ENCODE assay signal across 8 mouse cellular contexts in the genomic region with DNA sequence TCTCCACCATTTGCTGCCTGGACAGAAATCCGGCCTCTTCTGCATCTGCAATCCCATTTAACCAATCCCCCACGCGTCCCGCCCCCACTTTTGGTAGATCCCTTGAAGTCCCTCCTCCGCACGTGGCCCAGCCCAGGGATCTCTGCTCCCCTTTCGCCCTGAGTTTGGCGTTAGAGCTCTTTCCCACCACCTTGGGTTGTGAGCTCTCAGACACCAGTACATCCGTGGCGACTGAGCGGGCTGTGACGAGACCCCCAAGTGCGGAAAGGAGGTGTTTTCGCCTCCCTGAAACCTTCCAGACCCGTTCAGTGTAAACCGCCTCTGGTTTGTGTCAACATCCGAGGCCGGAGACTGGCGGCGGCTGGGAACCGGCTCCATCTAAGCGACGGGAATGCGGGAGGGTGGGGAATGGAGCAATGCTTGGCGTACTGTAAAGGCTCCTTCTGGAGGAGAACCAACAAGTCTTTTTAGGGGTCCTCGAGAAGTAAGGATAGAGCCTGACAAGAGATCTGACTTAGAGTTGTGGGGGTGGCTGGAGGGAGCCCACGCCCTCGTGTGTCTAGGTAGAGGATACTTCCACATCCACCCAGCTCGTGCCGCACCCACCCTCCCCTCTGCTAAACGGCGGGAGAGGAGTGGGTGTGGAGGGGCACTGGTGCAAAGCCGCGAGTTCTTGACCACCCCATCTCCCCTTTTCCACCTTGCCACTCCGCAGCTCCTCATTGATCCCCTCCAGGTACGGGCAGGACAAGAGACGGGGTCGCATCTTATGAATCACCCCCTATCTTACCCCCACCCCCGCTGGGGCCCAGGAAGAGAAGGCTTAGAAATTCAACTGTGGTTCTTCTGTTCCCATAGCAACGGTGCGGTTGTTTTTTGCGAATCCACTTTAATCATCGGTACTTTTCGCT. TPM values are rescaled to one million over a fixed set of nuclear protein-coding genes. Genes with fewer than 3 reads are reported as not detected.
A peak's percentile ranks its signal among the peaks of the same experiment; 100 is the strongest.
DNase-seq lines count a peak whose midpoint lies in the region; ATAC-seq and TF ChIP-seq lines count a peak whose summit lies in the region.

A gene (plus strand): TSS at position 900 of the 911 bp plus-strand sequence.

- TF ChIP-seq CTCF in liver, postnatal 0 days (IDR thresholded peaks at IDR 0.05; ENCODE audit: low read depth): no peak

- no peak for TF ChIP-seq EP300 in liver, postnatal 0 days (IDR thresholded peaks at IDR 0.05; ENCODE audit: low read depth)

- H3K4me2 ChIP-seq in heart, embryonic 15.5 days: peak within 1 kb of the TSS; percentile 74
- H3K4me2 ChIP-seq in liver, postnatal 0 days (ENCODE audit: low read depth, low read length): peak within 1 kb of the TSS; percentile 62

- no peaks in the 10 kb centered on the region for H3K9me3 ChIP-seq in heart, embryonic 15.5 days (replicated peaks)
- H3K9me3 ChIP-seq in liver, postnatal 0 days (ENCODE audit: low read length): no peaks in the 10 kb centered on the region

- no peaks in the 10 kb centered on the region for H3K36me3 ChIP-seq in heart, embryonic 15.5 days
- H3K36me3 ChIP-seq in liver, postnatal 0 days (replicated peaks; ENCODE audit: insufficient read depth, low read length): no peaks in the 10 kb centered on the region

- ATAC-seq in heart, embryonic 15.5 days (replicated peaks; ENCODE audit: insufficient number of reproducible peaks, insufficient read depth, low FRiP score, low read depth): peak; percentile 34
- no peak for ATAC-seq in liver, postnatal 0 days
- no peak for ATAC-seq in granulocyte monocyte progenitor cell, adult 5-6 weeks (replicated peaks; ENCODE audit: poor library complexity, severe bottlenecking)

- peak within 1 kb of the TSS; percentile 48 for H3K4me3 ChIP-seq in heart, embryonic 15.5 days
- H3K4me3 ChIP-seq in liver, postnatal 0 days (ENCODE audit: low read depth, low read length): peak within 1 kb of the TSS; percentile 45

- under 1% methylated on average over 44 of the region's 44 CpGs for WGBS in heart, embryonic 15.5 days
- 2% methylated on average over 43 of the region's 44 CpGs for WGBS in liver, postnatal 0 days (ENCODE audit: insufficient replicate concordance)

- H3K27ac ChIP-seq in heart, embryonic 15.5 days: no peak within 1 kb of the TSS
- no peak within 1 kb of the TSS for H3K27ac ChIP-seq in liver, postnatal 0 days (ENCODE audit: low read depth)

- H3K9ac ChIP-seq in heart, embryonic 15.5 days: peak within 1 kb of the TSS; percentile 24
- H3K9ac ChIP-seq in liver, postnatal 0 days (replicated peaks): 0 out of 2 replicates have a peak within 1 kb of the TSS, but pooled peaks have one; percentile 30

- DNase-seq in thymus, postnatal 14 days: peak; percentile 7
- no peak for DNase-seq in thymus, postnatal 10 days (ENCODE audit: low spot score in 2 of 2)
- peak; percentile 59 for DNase-seq in embryo, embryonic 10 days (ENCODE audit: low spot score)
- DNase-seq in layer of hippocampus, adult 8-10 months (ENCODE audit: low spot score in 2 of 2): peak in 1 of 2 experiments; percentile 51
- peak; percentile 19 for DNase-seq in liver, postnatal 0 days
- DNase-seq in retina, adult 2 months (ENCODE audit: low read depth, low spot score): peak; percentile 28

- peaks cover 88% of the 10 kb centered on the region for H3K27me3 ChIP-seq in heart, embryonic 15.5 days
- H3K27me3 ChIP-seq in liver, postnatal 0 days (ENCODE audit: insufficient read depth, low read length): peaks cover 63% of the 10 kb centered on the region

- H3K4me1 ChIP-seq in heart, embryonic 15.5 days (replicated peaks): peaks cover 17% of the 10 kb centered on the region
- H3K4me1 ChIP-seq in liver, postnatal 0 days (ENCODE audit: insufficient read depth): peaks cover 13% of the 10 kb centered on the region; the same call in 1 of the 2 replicates

RNA-seq across cellular contexts. Expression of the gene that starts here (rescaled TPM):
- polyA plus RNA-seq in heart, embryonic 15.5 days (2015; fragmentation: Nextera tagmentation; extraction: Ambion mirVana): 0.72 and 0.80 TPM in 2 replicates
- total RNA-seq in layer of hippocampus, adult 8-10 months (2022): 100 to 1,000 TPM; 374 to 501 (median 436) TPM
- polyA plus RNA-seq in liver, postnatal 0 days (2015; fragmentation: Nextera tagmentation; extraction: Ambion mirVana): not detected in 2 replicates
- total RNA-seq in granulocyte monocyte progenitor cell, adult 5-6 weeks (2014; fragmentation: Nextera tagmentation): not detected in 2 replicates
- not detected in 2 replicates for total RNA-seq in granulocyte monocyte progenitor cell, adult 5-6 weeks (2017)

Comparison
In these comparisons a context has a peak if more than half of its experiments do, and no peak if none do; other contexts are left out.
1. RNA of the gene that starts here (total RNA-seq): 374 to 501 TPM in layer of hippocampus, adult 8-10 months; not detected in granulocyte monocyte progenitor cell, adult 5-6 weeks; every median in the first group is over 100 times any median in the second.
2. DNase-seq: peak in thymus, postnatal 14 days (single experiment), embryo, embryonic 10 days (single experiment) and retina, adult 2 months (single experiment); none in thymus, postnatal 10 days (0 of 2).
3. Peak in ATAC-seq, H3K4me3 ChIP-seq, H3K9ac ChIP-seq and H3K4me2 ChIP-seq in heart, embryonic 15.5 days; RNA of the gene not detected or under 1 TPM.
4. Peak in DNase-seq, H3K4me3 ChIP-seq, H3K9ac ChIP-seq and H3K4me2 ChIP-seq in liver, postnatal 0 days; RNA of the gene not detected or under 1 TPM.